Mouse (Mus musculus): ENCODE results near the gene Gabra4. TPM values are rescaled to one million over a fixed set of nuclear protein-coding genes. Genes with fewer than 3 reads are reported as not detected.

The Gabra4 gene
- total RNA-seq, 2 experiments from 2014 or later, result 83.1 to 84.8 TPM

Other genes starting within 250 kb of the Gabra4 start
- not detected for gene Cox7b2, start 110.1 kb downstream of the Gabra4 start, total RNA-seq (2021)
- 100 to 1,000 TPM; 133 to 147 TPM for gene Gabrb1, start 195 bp downstream of the Gabra4 start, total RNA-seq (2021)